Mouse (Mus musculus) C2C12 (cell line): ENCODE measurements around the gene Npas4.

Source experiments
- CEBPB ChIP-seq: IDR thresholded peaks from one replicate; pipeline ENCODE4 v1.6.1; 2011; ENCODE audit warnings: low read depth, mild to moderate bottlenecking, control low read depth, moderate library complexity
- CTCF ChIP-seq: IDR thresholded peaks from one replicate; pipeline ENCODE4 v1.5.1; 2011; ENCODE audit not compliant: control insufficient read depth, insufficient read depth, insufficient read length
- FOSL1 ChIP-seq: IDR thresholded peaks from one replicate; pipeline ENCODE4 v1.8.0; 2011; ENCODE audit warnings: mild to moderate bottlenecking, low read length; ENCODE audit not compliant: poor library complexity, insufficient read depth, severe bottlenecking
- MAX ChIP-seq: IDR thresholded peaks from one replicate; pipeline ENCODE4 v1.6.1; 2011; ENCODE audit warnings: mild to moderate bottlenecking, control low read depth
- MYOD1 ChIP-seq: IDR thresholded peaks from one replicate; pipeline ENCODE4 v1.6.1; 2011; ENCODE audit warnings: low read depth; ENCODE audit not compliant: control insufficient read depth, insufficient read length
- USF1 ChIP-seq: IDR thresholded peaks from one replicate; pipeline ENCODE4 v1.6.1; 2011; ENCODE audit warnings: low read depth, mild to moderate bottlenecking, control low read depth, moderate library complexity

DNA sequence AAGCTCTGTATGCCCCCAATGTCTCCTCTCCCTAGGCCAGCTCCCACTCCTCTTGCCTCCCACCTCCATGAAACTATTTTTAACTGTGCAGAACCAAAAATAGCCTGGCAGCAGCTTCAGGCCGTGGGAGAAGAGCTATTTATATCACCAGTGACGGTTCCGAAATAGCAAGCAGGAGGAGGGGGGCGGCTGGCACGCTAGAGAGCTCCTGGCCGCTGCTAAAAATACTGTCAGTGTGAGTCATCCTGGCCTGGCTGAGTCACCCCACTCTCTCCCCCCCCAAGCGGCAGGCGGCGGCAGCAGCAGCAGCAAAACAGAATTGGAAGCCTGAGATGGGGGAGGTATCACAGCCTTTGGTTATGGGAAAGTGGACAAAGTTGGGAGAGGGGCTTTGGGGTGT is 2.8 kb upstream of the Npas4 start:
- TF ChIP-seq CTCF: no peak
- no peak for TF ChIP-seq MYOD1
- TF ChIP-seq FOSL1: peak; percentile 97
- no peak for TF ChIP-seq CEBPB
- TF ChIP-seq MAX: peak; percentile 50
- TF ChIP-seq USF1: no peak
